Mouse (Mus musculus): Measurements from ENCODE around the gene Tfcp2. TPM values are rescaled to one million over a fixed set of nuclear protein-coding genes. Genes with fewer than 3 reads are reported as not detected.
A peak's percentile ranks its signal among the peaks of the same experiment; 100 is the strongest.

Gene Tfcp2
- total and polyA plus RNA-seq, 3 experiments, result 20.4 to 21.5 TPM; not detected in 1

- peak; percentile 95 for TF ChIP-seq POLR2AphosphoS2 (IDR thresholded peaks at IDR 0.05; ENCODE audit: low read length)
- TF ChIP-seq JUND (IDR thresholded peaks at IDR 0.05; ENCODE audit: low read depth, low read length), result no peak
- 0 out of 2 replicates have a peak, but pooled peaks have one; percentile 56 for TF ChIP-seq UBTF (IDR thresholded peaks at IDR 0.05; ENCODE audit: borderline replicate concordance, insufficient read depth, low read depth, low read length)
- TF ChIP-seq CHD2 (IDR thresholded peaks at IDR 0.05; ENCODE audit: low read length), result peak; percentile 89
- TF ChIP-seq CTCF (IDR thresholded peaks at IDR 0.05 in 2 of 3, conservative IDR thresholded peaks at IDR 0.05 in 1 of 3; ENCODE audit: control insufficient read depth in 1 of 3, insufficient read depth in 1 of 3, low read depth in 2 of 3, low read length in 3 of 3, poor library complexity in 1 of 3, severe bottlenecking in 1 of 3), result no peak
These were observed at the start of gene Tfcp2 (continued) for GRCm38 (mm10) chr15:100551326-100552307.

GRCm38 (mm10) chr15:100600696-100601272, 49.0 kb upstream of the Tfcp2 start:
- DNase-seq (ENCODE audit: low read depth, low spot score), result no peak
- Histone ChIP-seq H3K79me2 (ENCODE audit: control insufficient read depth, insufficient read depth, low read length, poor library complexity) (no peaks in the 10 kb centered on the region; the same call in 1 of the 2 replicates), H3K4me1 (ENCODE audit: control insufficient read depth in 1 of 2, insufficient read depth in 2 of 2, low read length in 2 of 2) (peaks cover 6 to 20% of the 10 kb centered on the region in 2 experiments), H3K36me3 (ENCODE audit: control insufficient read depth in 1 of 2, insufficient read depth in 2 of 2, low read length in 2 of 2) (peaks cover 0 to 8% of the 10 kb centered on the region in 2 experiments; a peak in 1 of 4 replicates), H3K27ac (ENCODE audit: control insufficient read depth, low read depth, low read length) (no peak overlapping the region), H3K9ac (ENCODE audit: control insufficient read depth, low read depth, low read length, poor library complexity, severe bottlenecking) (no peak overlapping the region), H3K27me3 (ENCODE audit: control insufficient read depth in 1 of 2, insufficient read depth in 2 of 2, low read length in 2 of 2) (peaks cover 0 to 4% of the 10 kb centered on the region in 2 experiments; a peak in 2 of 4 replicates), H3K4me3 (ENCODE audit: control insufficient read depth in 1 of 2, insufficient read depth in 1 of 2, low read depth in 2 of 2, low read length in 2 of 2) (no peak overlapping the region), H3K9me3 (replicated peaks; ENCODE audit: insufficient read depth, low read length) (no peaks in the 10 kb centered on the region)
- TF ChIP-seq USF2 (IDR thresholded peaks at IDR 0.05; ENCODE audit: borderline replicate concordance in 1 of 2, insufficient read depth in 1 of 2, low read depth in 1 of 2, low read length in 2 of 2) (0 out of 4 replicates have a peak, but pooled peaks of 1 of the 2 experiments have one; percentile 12), JUND (IDR thresholded peaks at IDR 0.05; ENCODE audit: low read depth, low read length) (no peak)

- peak overlapping the region; percentile 65 for H3K9ac ChIP-seq (ENCODE audit: control insufficient read depth, low read depth, low read length, poor library complexity, severe bottlenecking)
- DNase-seq (ENCODE audit: low read depth, low spot score), result peak; percentile 85
- peaks cover 0 to 4% of the 10 kb centered on the region in 2 experiments; a peak in 2 of 4 replicates for H3K27me3 ChIP-seq (ENCODE audit: control insufficient read depth in 1 of 2, insufficient read depth in 2 of 2, low read length in 2 of 2)
- no peaks in the 10 kb centered on the region for H3K9me3 ChIP-seq (replicated peaks; ENCODE audit: insufficient read depth, low read length)
- peaks cover 6 to 15% of the 10 kb centered on the region in 2 experiments for H3K4me1 ChIP-seq (ENCODE audit: control insufficient read depth in 1 of 2, insufficient read depth in 2 of 2, low read length in 2 of 2)
- peak overlapping the region; percentile 60 to 96 for H3K4me3 ChIP-seq (ENCODE audit: control insufficient read depth in 1 of 2, insufficient read depth in 1 of 2, low read depth in 2 of 2, low read length in 2 of 2)
- TF ChIP-seq HCFC1 (IDR thresholded peaks at IDR 0.05; ENCODE audit: low read depth, low read length), result no peak
- 0 out of 2 replicates have a peak, but pooled peaks have one; percentile 19 for TF ChIP-seq UBTF (IDR thresholded peaks at IDR 0.05; ENCODE audit: borderline replicate concordance, insufficient read depth, low read depth, low read length)
- peak; percentile 13; the same call in 1 of the 2 replicates for TF ChIP-seq MXI1 (IDR thresholded peaks at IDR 0.05; ENCODE audit: low read depth, low read length)
- no peak for TF ChIP-seq GABPA (IDR thresholded peaks at IDR 0.05; ENCODE audit: low read depth, low read length)
- TF ChIP-seq TBP (IDR thresholded peaks at IDR 0.05; ENCODE audit: low read depth, low read length), result no peak
- no peak for TF ChIP-seq POLR2AphosphoS5 (IDR thresholded peaks at IDR 0.05; ENCODE audit: borderline replicate concordance, low read depth, low read length)
- peak in 2 of 3 experiments; percentile 45 to 54; a peak in 5 of 6 replicates for TF ChIP-seq CTCF (IDR thresholded peaks at IDR 0.05 in 2 of 3, conservative IDR thresholded peaks at IDR 0.05 in 1 of 3; ENCODE audit: control insufficient read depth in 1 of 3, insufficient read depth in 1 of 3, low read depth in 2 of 3, low read length in 3 of 3, poor library complexity in 1 of 3, severe bottlenecking in 1 of 3)
- no peak for TF ChIP-seq ZKSCAN1 (IDR thresholded peaks at IDR 0.05; ENCODE audit: low read depth, low read length)
- TF ChIP-seq USF1 (IDR thresholded peaks at IDR 0.05; ENCODE audit: low read depth, low read length), result no peak
- TF ChIP-seq ZC3H11A (IDR thresholded peaks at IDR 0.05; ENCODE audit: low read depth, low read length), result no peak
- no peak for TF ChIP-seq RAD21 (IDR thresholded peaks at IDR 0.05; ENCODE audit: low read depth, low read length)
- TF ChIP-seq MAZ (IDR thresholded peaks at IDR 0.05; ENCODE audit: low read depth, low read length), result peak; percentile 90
- no peak for TF ChIP-seq RCOR1 (IDR thresholded peaks at IDR 0.05; ENCODE audit: low read depth, low read length)
- no peak for TF ChIP-seq USF2 (IDR thresholded peaks at IDR 0.05; ENCODE audit: borderline replicate concordance in 1 of 2, insufficient read depth in 1 of 2, low read depth in 1 of 2, low read length in 2 of 2)
- 0 out of 2 replicates have a peak, but pooled peaks have one; percentile 33 for TF ChIP-seq ETS1 (IDR thresholded peaks at IDR 0.05; ENCODE audit: low read depth, low read length)
- TF ChIP-seq MAFK (IDR thresholded peaks at IDR 0.05; ENCODE audit: borderline replicate concordance, low read depth, low read length), result no peak
- no peak for TF ChIP-seq SMC3 (IDR thresholded peaks at IDR 0.05; ENCODE audit: low read depth, low read length)
- TF ChIP-seq POLR2AphosphoS2 (IDR thresholded peaks at IDR 0.05; ENCODE audit: low read length), result no peak
- TF ChIP-seq CHD2 (IDR thresholded peaks at IDR 0.05; ENCODE audit: low read length), result no peak
- no peak for TF ChIP-seq MYB (IDR thresholded peaks at IDR 0.05; ENCODE audit: low read depth, low read length)
- TF ChIP-seq ZNF384 (IDR thresholded peaks at IDR 0.05; ENCODE audit: low read depth, low read length), result peak; percentile 87
- H3K79me2 ChIP-seq (ENCODE audit: control insufficient read depth, insufficient read depth, low read length, poor library complexity), result no peaks in the 10 kb centered on the region; the same call in 1 of the 2 replicates
- peaks cover 0 to 8% of the 10 kb centered on the region in 2 experiments; a peak in 1 of 4 replicates for H3K36me3 ChIP-seq (ENCODE audit: control insufficient read depth in 1 of 2, insufficient read depth in 2 of 2, low read length in 2 of 2)
- H3K27ac ChIP-seq (ENCODE audit: control insufficient read depth, low read depth, low read length), result no peak overlapping the region
These were observed 48.4 kb upstream of the Tfcp2 start for GRCm38 (mm10) chr15:100600047-100600695.
